Mouse (Mus musculus) hindbrain, postnatal 0 days (tissue): ENCODE measurements around the gene Edrf1. TPM values are rescaled to one million over a fixed set of nuclear protein-coding genes. Genes with fewer than 3 reads are reported as not detected.
A peak's percentile ranks its signal among the peaks of the same experiment; 100 is the strongest.
"Not testable (repeated sequence)": the region's sequence is repeated elsewhere in the genome, so short reads cannot be mapped to it uniquely, and the experiment has no call there.

Experiments used
- ATAC-seq: fragments of 200-750 bp; cut with Nextera tagmentation; 2 replicates; pipeline ENCODE4 v1.8.0; 2017; ENCODE audit warnings: mild to moderate bottlenecking, moderate TSS enrichment, moderate library complexity
- DNase-seq: peaks from one replicate; pipeline ENCODE4 v3.0.0-alpha.2; 2015; ENCODE audit warnings: low spot score
- H3K27ac ChIP-seq: fragments of 300-500 bp; sonication (generic); 2 replicates; pipeline ENCODE4 v1.5.1; 2014; ENCODE audit warnings: mild to moderate bottlenecking
- H3K27me3 ChIP-seq: fragments of 300-500 bp; sonication (generic); 2 replicates; pipeline ENCODE4 v1.6.1; 2014; ENCODE audit warnings: low read length, mixed read lengths; ENCODE audit not compliant: insufficient read depth
- H3K36me3 ChIP-seq: fragments of 300-500 bp; sonication (generic); 2 replicates; pipeline ENCODE4 v1.6.1; 2014; ENCODE audit warnings: low read length, mixed read lengths; ENCODE audit not compliant: insufficient read depth
- H3K4me1 ChIP-seq: fragments of 300-500 bp; sonication (generic); 2 replicates; pipeline ENCODE4 v1.6.1; 2014; ENCODE audit warnings: antibody characterized with exemption, low read length, mixed read lengths; ENCODE audit not compliant: insufficient read depth
- H3K4me2 ChIP-seq: fragments of 300-500 bp; sonication (generic); 2 replicates; pipeline ENCODE4 v1.6.1; 2014; ENCODE audit warnings: low read depth, mild to moderate bottlenecking, low read length, moderate library complexity, mixed read lengths
- H3K4me3 ChIP-seq: fragments of 300-500 bp; sonication (generic); 2 replicates; pipeline ENCODE4 v1.5.1; 2014; ENCODE audit warnings: low read length
- H3K9ac ChIP-seq: fragments of 300-500 bp; sonication (generic); replicated peaks from 2 replicates; pipeline ENCODE4 v1.6.1; 2014; ENCODE audit warnings: mild to moderate bottlenecking, low read length, moderate library complexity, mixed read lengths
- H3K9me3 ChIP-seq: fragments of 300-500 bp; sonication (generic); 2 replicates; pipeline ENCODE4 v1.6.1; 2016; ENCODE audit warnings: low read length, mixed read lengths
- CTCF ChIP-seq: IDR thresholded peaks from 2 replicates; pipeline ENCODE4 v1.5.1; 2016; ENCODE audit warnings: antibody characterized with exemption, control low read depth, low read depth
- WGBS: fragments of 180-500 bp; shearing (Covaris S2); extraction: QIAGEN DNeasy Blood & Tissue Kit; methylation state at CpG from one replicate; pipeline ENCODE4 v1.1.7; 2014; 5-methylcytosine and 5-hydroxymethylcytosine counted together
- polyA plus RNA-seq: library from polyadenylated mRNA; unstranded; fragments of >200 nt; fragmentation: Nextera tagmentation; extraction: Ambion mirVana; gene quantifications from 2 replicates; pipeline ENCODE4 v1.2.1, GENCODE M21; 2015
- total RNA-seq: library from RNA; depleted of rRNA; stranded (reverse); fragments of >200 nt; gene quantifications from 2 replicates; pipeline ENCODE4 v1.2.3, GENCODE M21; 2014

Edrf1 gene
- total and polyA plus RNA-seq, 2 experiments from 2014 or later, result 8.6 to 20.5 TPM

DNA sequence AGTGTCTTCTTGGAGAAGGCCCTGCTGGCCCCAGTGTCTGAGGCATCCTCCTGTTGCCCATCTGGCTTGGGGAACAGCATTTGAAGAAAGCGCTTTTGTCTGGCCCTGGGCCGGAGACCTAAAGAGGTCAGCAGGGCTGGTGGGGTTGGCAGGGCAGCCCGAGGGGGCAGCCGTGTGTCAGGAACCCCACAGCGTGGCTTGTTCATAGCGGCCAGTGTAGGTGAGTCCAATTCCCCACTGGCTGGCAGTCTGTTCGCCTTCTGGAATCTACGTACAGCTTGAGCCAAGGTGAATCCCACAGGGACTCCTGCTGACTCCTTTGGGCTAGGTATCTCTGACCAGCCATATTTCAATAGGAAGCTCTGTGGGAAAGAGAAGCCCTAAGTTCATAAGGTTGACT, 41.4 kb downstream of the Edrf1 start:
- ATAC-seq, result no peak
- WGBS, result 80% methylated on average over 8 of the region's 8 CpGs
- H3K27me3 ChIP-seq, result no peaks in the 10 kb centered on the region

DNA sequence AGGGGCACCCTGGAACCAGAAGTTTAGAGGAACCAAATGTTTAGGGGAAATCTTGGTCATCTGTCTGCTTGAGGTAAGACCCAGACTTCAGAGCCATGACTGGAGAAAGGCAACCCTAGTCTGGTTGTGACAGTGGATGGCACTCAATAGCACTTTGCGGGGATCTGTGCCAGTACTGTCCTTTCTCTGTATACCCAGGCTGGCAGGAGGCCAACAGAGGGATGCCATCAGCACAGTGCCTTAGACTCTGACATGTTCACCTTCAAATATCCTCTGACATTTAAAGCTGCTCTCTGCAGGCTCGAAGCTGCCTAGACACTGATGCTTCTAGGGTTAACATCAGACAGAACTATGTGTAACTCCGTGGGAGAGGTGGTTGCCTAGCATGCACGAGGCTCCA, 42.1 kb downstream of the Edrf1 start:
- DNase-seq (peak; percentile 50), ATAC-seq (no peak)
- WGBS, result 45% methylated on average over 4 of the region's 4 CpGs
- Histone ChIP-seq H3K36me3 (no peaks in the 10 kb centered on the region), H3K4me1 (no peaks in the 10 kb centered on the region; the same call in 1 of the 2 replicates), H3K27ac (no peak overlapping the region), H3K9ac (peak overlapping the region; percentile 21; the same call in 1 of the 2 replicates), H3K9me3 (no peaks in the 10 kb centered on the region), H3K4me3 (no peak overlapping the region), H3K27me3 (no peaks in the 10 kb centered on the region), H3K4me2 (no peak overlapping the region)
- TF ChIP-seq CTCF, result no peak

More for the DNA sequence above, 41.4 kb downstream of the Edrf1 start:
- H3K27ac ChIP-seq, result no peak overlapping the region
- no peak overlapping the region for H3K4me2 ChIP-seq
- H3K36me3 ChIP-seq, result no peaks in the 10 kb centered on the region
- H3K4me1 ChIP-seq, result no peaks in the 10 kb centered on the region; the same call in 1 of the 2 replicates
- no peak overlapping the region for H3K9ac ChIP-seq
- no peak overlapping the region for H3K4me3 ChIP-seq
- no peaks in the 10 kb centered on the region for H3K9me3 ChIP-seq
- no peak for DNase-seq
- TF ChIP-seq CTCF, result no peak

DNA sequence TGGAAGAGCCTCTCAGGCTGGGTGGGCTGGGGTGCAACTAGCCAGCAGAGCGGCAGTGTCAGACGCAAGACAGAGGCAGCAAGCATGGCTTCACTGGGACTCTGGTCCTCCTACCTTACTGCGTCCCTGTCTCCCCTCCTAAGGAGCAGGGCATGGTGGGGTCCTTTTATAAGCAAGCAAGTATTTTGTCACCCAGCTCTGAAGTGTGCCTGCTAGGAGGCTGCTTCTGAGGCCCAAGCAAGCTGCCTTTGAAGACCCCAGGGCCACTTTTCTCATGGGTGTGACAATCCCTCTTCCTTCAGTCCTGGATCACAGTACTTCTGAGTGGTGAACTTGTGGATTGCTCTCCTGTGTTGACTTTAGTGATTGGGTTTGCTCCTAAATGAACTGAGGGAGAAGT, 42.6 kb downstream of the Edrf1 start, which contains the start of gene Mmp21:
Gene Mmp21 (minus strand): TSS at position 101 of the 400 bp plus-strand sequence.
- no peak for ATAC-seq
- Histone ChIP-seq H3K4me3 (no peak within 1 kb of the TSS), H3K27ac (no peak within 1 kb of the TSS), H3K36me3 (no peaks in the 10 kb centered on the region), H3K9ac (peak within 1 kb of the TSS; percentile 21; the same call in 1 of the 2 replicates), H3K9me3 (no peaks in the 10 kb centered on the region), H3K27me3 (no peaks in the 10 kb centered on the region), H3K4me2 (no peak within 1 kb of the TSS), H3K4me1 (no peaks in the 10 kb centered on the region; the same call in 1 of the 2 replicates)
- DNase-seq, result no peak
- 85% methylated on average over 3 of the region's 3 CpGs for WGBS
- TF ChIP-seq CTCF, result no peak

DNA sequence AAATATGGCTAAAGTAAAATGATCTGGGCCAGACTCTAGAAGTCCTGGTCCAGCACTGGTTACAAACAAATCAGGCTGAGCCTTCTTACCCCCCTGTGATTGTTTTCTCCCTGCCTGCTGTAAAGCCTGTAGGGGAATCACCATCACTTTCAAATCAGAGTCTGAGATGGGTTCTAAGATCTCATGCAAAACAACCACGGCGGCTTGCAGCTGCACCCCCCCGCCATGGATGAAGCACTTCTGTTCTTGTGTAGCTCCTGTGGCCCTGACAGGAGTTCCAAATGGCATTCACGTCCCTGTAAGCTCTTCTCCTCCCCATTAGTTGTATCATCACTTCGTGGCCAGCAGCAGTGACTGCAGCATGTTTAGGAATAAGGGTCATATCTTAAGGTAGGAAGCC, 46.3 kb downstream of the Edrf1 start:
- DNase-seq (no peak), ATAC-seq (no peak)
- Histone ChIP-seq H3K4me3 (no peak overlapping the region), H3K4me2 (no peak overlapping the region), H3K9me3 (no peaks in the 10 kb centered on the region), H3K27me3 (no peaks in the 10 kb centered on the region), H3K27ac (no peak overlapping the region), H3K36me3 (0 out of 2 replicates have a peak, but pooled peaks cover 4% of the 10 kb centered on the region), H3K4me1 (no peaks in the 10 kb centered on the region; the same call in 1 of the 2 replicates), H3K9ac (no peak overlapping the region)
- WGBS, result 89% methylated on average over 5 of the region's 5 CpGs
- no peak for TF ChIP-seq CTCF

DNA sequence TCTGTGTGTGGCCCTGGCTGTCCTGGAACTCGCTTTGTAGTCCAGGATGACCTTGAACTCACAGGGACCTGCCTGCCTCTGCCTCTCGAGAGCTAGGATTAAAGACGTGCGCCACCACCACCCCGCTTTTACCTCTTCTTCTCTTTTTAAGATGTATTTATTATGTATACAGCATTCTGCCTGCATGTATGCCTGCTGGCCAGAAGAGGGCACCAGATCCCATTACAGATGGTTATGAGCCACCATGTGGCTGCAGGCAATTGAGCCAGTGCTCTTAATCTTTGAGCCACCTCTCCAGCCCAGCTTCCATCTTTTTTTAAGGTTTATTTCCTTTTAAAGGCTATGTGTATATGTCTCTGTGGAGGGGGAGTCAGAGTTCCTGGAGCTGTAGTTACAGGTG, 46.8 kb downstream of the Edrf1 start:
- Histone ChIP-seq H3K4me2 (no peak overlapping the region), H3K36me3 (0 out of 2 replicates have a peak, but pooled peaks cover 7% of the 10 kb centered on the region), H3K4me3 (no peak overlapping the region), H3K9ac (no peak overlapping the region), H3K27me3 (no peaks in the 10 kb centered on the region), H3K27ac (no peak overlapping the region), H3K4me1 (no peaks in the 10 kb centered on the region; the same call in 1 of the 2 replicates), H3K9me3 (no peaks in the 10 kb centered on the region)
- peak; percentile 52 for TF ChIP-seq CTCF
- 88% methylated on average over 5 of the region's 5 CpGs for WGBS
- ATAC-seq (no peak), DNase-seq (peak; percentile 5)

DNA sequence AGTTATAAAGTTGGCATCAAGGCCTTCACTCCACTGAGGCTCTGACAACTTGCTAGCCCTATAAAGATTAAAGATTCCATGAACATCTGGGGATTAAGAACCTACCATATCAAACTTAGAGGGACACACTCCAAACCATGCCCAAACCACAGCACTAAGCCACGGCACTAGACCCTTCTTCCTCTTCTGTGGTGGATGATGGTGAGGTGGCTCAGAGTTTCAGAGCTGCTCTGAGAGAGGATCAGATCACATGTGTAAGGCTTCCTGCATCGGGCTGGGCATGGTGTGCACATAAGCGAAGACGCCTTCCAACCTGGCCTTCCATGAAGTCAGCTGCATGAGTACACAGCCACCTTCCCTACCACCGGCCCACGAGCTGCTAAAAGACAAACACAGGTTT, 47.4 kb downstream of the Edrf1 start:
- ATAC-seq (no peak), DNase-seq (no peak)
- Histone ChIP-seq H3K36me3 (0 out of 2 replicates have a peak, but pooled peaks cover 7% of the 10 kb centered on the region), H3K4me1 (no peaks in the 10 kb centered on the region), H3K9me3 (no peaks in the 10 kb centered on the region), H3K27me3 (no peaks in the 10 kb centered on the region), H3K4me2 (no peak overlapping the region), H3K4me3 (no peak overlapping the region), H3K27ac (no peak overlapping the region), H3K9ac (no peak overlapping the region)
- 95% methylated on average over 6 of the region's 6 CpGs for WGBS
- TF ChIP-seq CTCF, result no peak

DNA sequence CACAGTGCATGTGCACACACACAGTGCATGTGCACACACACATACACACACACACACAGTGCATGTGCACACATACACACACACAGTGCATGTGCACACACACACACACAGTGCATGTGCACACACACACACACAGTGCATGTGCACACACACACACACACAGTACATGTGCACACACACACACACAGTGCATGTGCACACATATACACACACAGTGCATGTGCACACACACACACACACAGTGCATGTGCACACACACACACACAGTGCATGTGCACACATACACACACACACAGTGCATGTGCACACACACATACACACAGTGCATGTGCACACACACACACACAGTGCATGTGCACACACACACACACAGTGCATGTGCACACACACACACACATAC, 48.3 kb downstream of the Edrf1 start:
- not testable (repeated sequence) for H3K4me3 ChIP-seq, H3K27ac ChIP-seq, H3K9ac ChIP-seq, H3K27me3 ChIP-seq, ATAC-seq, DNase-seq, H3K4me1 ChIP-seq, H3K4me2 ChIP-seq, H3K36me3 ChIP-seq, H3K9me3 ChIP-seq
